Mouse (Mus musculus) MEL (cell line): ENCODE data around the gene Ankrd44.

Experiments
- CTCF ChIP-seq, 3 experiments: IDR thresholded peaks in 2 of 3; conservative IDR thresholded peaks in 1 of 3; 2 replicates each; pipeline ENCODE4 v1.5.1; 2011 to 2012; ENCODE audit warnings: low read length in 3 of 3, low read depth in 2 of 3, mild to moderate bottlenecking in 2 of 3, improper control_type of control experiment in 1 of 3, inconsistent platforms in 1 of 3, mixed read lengths in 1 of 3, moderate library complexity in 1 of 3; ENCODE audit not compliant: control insufficient read depth in 1 of 3, insufficient read depth in 1 of 3, poor library complexity in 1 of 3, severe bottlenecking in 1 of 3
- E2F4 ChIP-seq: IDR thresholded peaks from 2 replicates; pipeline ENCODE4 v1.6.1; 2011; ENCODE audit warnings: low read depth, low read length, improper control_type of control experiment, borderline replicate concordance
- EP300 ChIP-seq, 2 experiments: IDR thresholded peaks; 2 replicates each; pipeline ENCODE4 v1.6.1; 2011; ENCODE audit warnings: improper control_type of control experiment in 2 of 2, low read length in 2 of 2, low read depth in 1 of 2, mild to moderate bottlenecking in 1 of 2
- POLR2A ChIP-seq, 2 experiments: IDR thresholded peaks; 2 replicates each; pipeline ENCODE4 v1.6.1; 2011 to 2012; ENCODE audit warnings: low read length in 2 of 2, mild to moderate bottlenecking in 2 of 2, control low read depth in 1 of 2, improper control_type of control experiment in 1 of 2, low read depth in 1 of 2, moderate library complexity in 1 of 2; ENCODE audit not compliant: control insufficient read depth in 1 of 2, insufficient read depth in 1 of 2, poor library complexity in 1 of 2
- POLR2AphosphoS5 ChIP-seq: IDR thresholded peaks from 2 replicates; pipeline ENCODE4 v1.6.1; 2012; ENCODE audit warnings: low read depth, borderline replicate concordance, mild to moderate bottlenecking, inconsistent platforms, low read length, moderate library complexity, mixed read lengths
- TBP ChIP-seq: IDR thresholded peaks from 2 replicates; pipeline ENCODE4 v1.8.0; 2011; ENCODE audit warnings: low read depth, low read length, improper control_type of control experiment
- USF2 ChIP-seq, 2 experiments: IDR thresholded peaks; 2 replicates each; pipeline ENCODE4 v1.6.1; 2011 to 2012; ENCODE audit warnings: improper control_type of control experiment in 2 of 2, low read length in 2 of 2, borderline replicate concordance in 1 of 2, inconsistent platforms in 1 of 2, low read depth in 1 of 2, mild to moderate bottlenecking in 1 of 2; ENCODE audit not compliant: insufficient read depth in 1 of 2

- TF ChIP-seq CTCF (IDR thresholded peaks at IDR 0.05 in 2 of 3, conservative IDR thresholded peaks at IDR 0.05 in 1 of 3; ENCODE audit: control insufficient read depth in 1 of 3, insufficient read depth in 1 of 3, low read depth in 2 of 3, low read length in 3 of 3, poor library complexity in 1 of 3, severe bottlenecking in 1 of 3) (no peak), POLR2A (IDR thresholded peaks at IDR 0.05; ENCODE audit: control insufficient read depth in 1 of 2, insufficient read depth in 1 of 2, low read depth in 1 of 2, low read length in 2 of 2, poor library complexity in 1 of 2) (no peak), E2F4 (no peak), POLR2AphosphoS5 (no peak), TBP (no peak), USF2 (IDR thresholded peaks at IDR 0.05; ENCODE audit: borderline replicate concordance in 1 of 2, insufficient read depth in 1 of 2, low read depth in 1 of 2, low read length in 2 of 2) (no peak), EP300 (IDR thresholded peaks at IDR 0.05; ENCODE audit: low read depth in 1 of 2, low read length in 2 of 2) (no peak)
Measured at GRCm38 (mm10) chr1:54788337-54788736, 137.8 kb downstream of the Ankrd44 start.
